Mouse (Mus musculus) small intestine, adult 2 months (tissue): Measurements from ENCODE around the gene Ess2.

Experiments
- CTCF ChIP-seq: fragments of 200-500 bp; IDR thresholded peaks from 2 replicates; pipeline ENCODE4 v1.5.1; 2012; ENCODE audit warnings: low read depth, mild to moderate bottlenecking, control low read depth, inconsistent platforms, low read length, moderate library complexity, mixed read lengths; ENCODE audit not compliant: insufficient replicate concordance, insufficient read length; ENCODE audit errors: extremely low read depth
- POLR2A ChIP-seq: fragments of 200-500 bp; IDR thresholded peaks from 2 replicates; pipeline ENCODE4 v1.6.1; 2012; ENCODE audit warnings: low read depth, mild to moderate bottlenecking, control low read depth, inconsistent platforms, low read length, moderate library complexity

- TF ChIP-seq CTCF (no peak), POLR2A (no peak)
Observed at GRCm38 (mm10) chr16:17914307-17915249, 3.4 kb upstream of the Ess2 start, which contains the start of gene Gsc2.
